Mouse (Mus musculus) kidney, postnatal 14 days (tissue): ENCODE data around the gene Gm3409.
"Not testable (repeated sequence)": the region's sequence is repeated elsewhere in the genome, so short reads cannot be mapped to it uniquely, and the experiment has no call there.

Experiments used
- DNase-seq: peaks from one replicate; pipeline ENCODE4 v3.0.0; 2022; ENCODE audit warnings: mixed read lengths

Gene Gm3409

DNA sequence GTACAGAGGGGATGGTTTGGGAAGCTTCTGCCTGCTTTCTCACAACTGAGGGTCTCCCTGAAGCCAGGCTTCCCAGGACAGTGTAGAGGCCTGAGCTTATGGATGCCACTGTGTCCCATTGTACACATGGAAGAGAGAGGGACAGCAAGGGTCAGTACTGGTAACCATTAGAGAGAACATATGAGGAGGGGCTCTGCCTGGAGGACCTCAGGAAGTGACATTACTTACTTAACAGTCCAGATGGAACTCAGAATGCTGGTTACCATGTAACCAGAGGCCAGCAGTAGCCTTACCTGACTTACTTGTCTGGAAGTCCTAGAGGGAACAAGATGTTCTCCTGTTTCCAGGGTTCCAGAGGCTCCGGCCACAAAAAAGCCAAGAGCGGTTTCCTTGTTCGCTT is at the start of gene Gm3409:
Gene Gm3409, plus strand, starts transcription at position 301 of the 400 bp plus-strand sequence.
- DNase-seq = not testable (repeated sequence)

DNA sequence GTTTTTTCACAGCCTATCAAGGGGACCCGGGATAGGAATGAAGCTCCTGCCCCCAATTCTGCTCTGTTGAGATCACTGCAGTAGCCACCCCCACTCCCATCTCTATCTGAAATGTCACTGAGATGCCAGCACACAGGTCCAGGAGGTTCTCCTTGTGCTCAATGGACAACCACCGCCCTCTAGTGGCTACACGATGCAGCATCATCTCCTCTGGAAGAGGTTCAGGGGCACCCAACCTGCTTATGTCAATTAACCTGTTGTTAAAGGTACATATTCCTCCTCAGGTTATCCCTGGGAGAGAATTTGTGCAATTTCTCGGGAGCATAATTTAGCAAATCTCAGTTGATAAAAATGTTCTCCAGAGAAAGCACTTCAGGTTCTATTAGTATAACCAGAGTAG is 48.5 kb upstream of the Gm3409 start:
- DNase-seq = peak; percentile 36

- DNase-seq = not testable (repeated sequence)
Observed at GRCm38 (mm10) chr5:146491063-146491462, 46.4 kb upstream of the Gm3409 start, which contains the start of gene Gm6370. Gene Gm6370 (plus strand): TSS chr5:146491363.

- not testable (repeated sequence) for DNase-seq
Observed at GRCm38 (mm10) chr5:146502099-146502498, 35.3 kb upstream of the Gm3409 start, which contains the start of gene 4930449I24Rik. Gene 4930449I24Rik (plus strand): TSS chr5:146502399.

- DNase-seq = not testable (repeated sequence)
Observed at GRCm38 (mm10) chr5:146513823-146514222, 23.6 kb upstream of the Gm3409 start, which contains the start of gene Gm3402. Gene Gm3402 (plus strand): TSS chr5:146514123.

- not testable (repeated sequence) for DNase-seq
Observed at GRCm38 (mm10) chr5:146525501-146525900, 11.9 kb upstream of the Gm3409 start, which contains the start of gene Gm3404. Gene Gm3404 (plus strand): TSS chr5:146525801.

DNA sequence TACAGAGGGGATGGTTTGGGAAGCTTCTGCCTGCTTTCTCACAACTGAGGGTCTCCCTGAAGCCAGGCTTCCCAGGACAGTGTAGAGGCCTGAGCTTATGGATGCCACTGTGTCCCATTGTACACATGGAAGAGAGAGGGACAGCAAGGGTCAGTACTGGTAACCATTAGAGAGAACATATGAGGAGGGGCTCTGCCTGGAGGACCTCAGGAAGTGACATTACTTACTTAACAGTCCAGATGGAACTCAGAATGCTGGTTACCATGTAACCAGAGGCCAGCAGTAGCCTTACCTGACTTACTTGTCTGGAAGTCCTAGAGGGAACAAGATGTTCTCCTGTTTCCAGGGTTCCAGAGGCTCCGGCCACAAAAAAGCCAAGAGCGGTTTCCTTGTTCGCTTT is 18.4 kb downstream of the Gm3409 start, which contains the start of gene Gm3415:
Gene Gm3415, plus strand, starts transcription at position 301 of the 400 bp plus-strand sequence.
- not testable (repeated sequence) for DNase-seq

- no peak for DNase-seq
Observed at GRCm38 (mm10) chr5:146564259-146564658, 26.8 kb downstream of the Gm3409 start.

DNA sequence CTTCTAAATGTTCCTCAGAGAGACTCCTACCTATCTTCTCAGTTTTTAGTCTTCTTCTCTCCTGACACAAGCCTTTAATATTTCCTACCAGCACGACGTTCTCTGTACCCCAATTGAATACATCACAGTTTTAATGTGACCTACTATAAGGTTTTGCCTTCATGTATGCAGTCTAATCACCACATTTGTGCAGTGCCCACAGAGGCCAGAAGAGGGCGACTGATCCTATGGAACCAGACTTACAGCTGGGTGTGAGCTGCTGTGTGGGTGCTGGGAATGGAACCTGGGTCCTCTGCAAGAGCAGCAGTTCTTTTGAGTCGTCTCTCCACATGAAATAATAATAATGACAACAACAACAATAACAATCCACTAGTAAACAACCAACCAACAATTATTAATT is 29.6 kb downstream of the Gm3409 start:
- DNase-seq = no peak

DNA sequence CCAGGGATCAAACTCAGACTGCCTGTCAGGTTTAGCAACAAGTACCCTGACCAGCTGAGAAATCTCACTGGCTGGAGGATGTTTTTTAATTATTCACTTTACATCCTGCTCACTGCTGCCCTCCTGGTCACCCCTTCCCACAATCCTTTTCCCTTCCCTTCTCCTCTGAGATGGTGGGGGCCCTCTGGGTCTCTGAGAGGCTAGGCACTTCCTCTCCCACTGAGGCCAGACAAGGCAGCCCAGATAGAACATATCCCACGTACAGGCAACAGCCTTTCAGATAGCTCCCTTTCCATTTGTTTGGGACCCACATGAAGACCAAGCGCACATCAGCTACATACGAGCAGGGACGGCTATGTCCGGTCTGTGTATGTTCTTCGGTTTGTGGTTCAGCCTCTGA is 32.7 kb downstream of the Gm3409 start:
- DNase-seq = not testable (repeated sequence)

GRCm38 (mm10) chr5:146571830-146572734 is 34.6 kb downstream of the Gm3409 start:
- not testable (repeated sequence) for DNase-seq

GRCm38 (mm10) chr5:146572735-146573042 is 35.2 kb downstream of the Gm3409 start:
- DNase-seq = not testable (repeated sequence)

GRCm38 (mm10) chr5:146576668-146577067 is 39.2 kb downstream of the Gm3409 start:
- no peak for DNase-seq

- DNase-seq = no peak
Observed at GRCm38 (mm10) chr5:146584156-146584477, 46.7 kb downstream of the Gm3409 start.

DNA sequence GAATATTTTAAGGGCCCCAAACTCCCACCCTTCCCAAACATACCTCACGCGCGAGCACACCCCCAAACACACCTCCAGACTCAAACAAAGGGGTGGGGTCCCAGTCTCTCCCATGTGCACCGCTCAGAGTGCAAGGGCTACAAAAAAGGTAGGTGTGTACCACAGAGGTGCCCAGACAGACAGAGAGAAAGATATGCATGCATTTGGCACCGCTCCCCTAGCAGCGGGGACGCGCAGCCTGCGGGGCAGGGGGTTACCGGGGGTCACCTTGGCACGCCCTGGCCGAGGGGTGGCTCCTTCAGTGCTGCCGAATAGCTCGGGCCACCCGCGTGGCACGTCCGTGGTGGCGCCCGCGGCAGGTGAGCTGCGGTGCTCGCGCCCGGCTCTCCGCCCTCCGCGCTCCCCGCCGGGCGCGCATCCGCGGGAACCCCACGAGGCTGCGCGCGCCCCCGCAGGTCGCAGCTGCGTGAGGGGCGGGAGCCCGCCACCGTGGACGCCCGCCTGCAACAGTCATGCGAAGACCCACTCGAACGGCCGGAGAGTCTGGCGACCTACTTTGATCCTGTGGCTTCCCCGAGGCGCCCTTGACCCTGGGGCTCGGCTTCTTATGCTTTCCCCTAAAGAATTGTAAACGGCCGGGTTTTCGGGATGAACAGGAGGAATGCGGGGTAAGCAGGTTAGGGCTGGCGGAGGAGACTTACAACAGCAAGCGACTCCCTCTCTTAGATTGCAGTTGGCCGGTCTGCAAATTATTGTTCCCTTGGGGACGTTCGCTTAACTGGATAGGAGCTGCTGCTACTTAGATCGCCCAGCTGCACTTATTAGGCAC is 47.2 kb downstream of the Gm3409 start, which contains the start of gene Gpr12:
Gene Gpr12, minus strand, starts transcription at position 762 of the 829 bp plus-strand sequence.
- DNase-seq = peak; percentile 37

GRCm38 (mm10) chr5:146585307-146585651 is 47.8 kb downstream of the Gm3409 start:
- DNase-seq = no peak

- DNase-seq = no peak
Observed at GRCm38 (mm10) chr5:146586357-146587070, 49.1 kb downstream of the Gm3409 start.
